In genomic region chr6:90816551-90816950, GRCm38 (mm10) we compare ENCODE assay signal across 21 mouse cellular contexts.
DNase-seq lines count a peak whose midpoint lies in the region; ATAC-seq and TF ChIP-seq lines count a peak whose summit lies in the region.
"Had no signal": no experiment of that assay in that cellular context is flagged by ENCODE, and none has a peak within 500 bp of the region (broad histone marks: within the 10 kb centered on the region; RNA-seq: fewer than 3 reads in every experiment).

No protein-coding gene starts in this region.

- H3K9ac ChIP-seq in midbrain, embryonic 11.5 days (ENCODE audit: low read length) = no peak overlapping the region
- H3K9ac ChIP-seq in midbrain, embryonic 14.5 days (replicated peaks; ENCODE audit: low read length) = no peak overlapping the region
- H3K9ac ChIP-seq: forebrain, embryonic 13.5 days; hindbrain, embryonic 14.5 days; liver, embryonic 15.5 days; lung, embryonic 15.5 days; midbrain, embryonic 13.5 days had no signal

- no peak for TF ChIP-seq CTCF in lung, adult 2 months (IDR thresholded peaks at IDR 0.05; ENCODE audit: insufficient read depth, low read length)

- no peaks in the 10 kb centered on the region for H3K4me1 ChIP-seq in midbrain, embryonic 11.5 days (ENCODE audit: control insufficient read depth, insufficient read depth, low read length)
- no peaks in the 10 kb centered on the region for H3K4me1 ChIP-seq in midbrain, embryonic 14.5 days (ENCODE audit: control insufficient read depth, insufficient read depth, low read length)
- H3K4me1 ChIP-seq in lung, adult 2 months (ENCODE audit: control insufficient read depth, insufficient read depth, low read length) = no peaks in the 10 kb centered on the region
- H3K4me1 ChIP-seq: limb, embryonic 12.5 days; liver, embryonic 15.5 days; lung, embryonic 15.5 days had no signal

- WGBS in midbrain, embryonic 11.5 days = 97% methylated on average over 3 of the region's 3 CpGs
- 73% methylated on average over 3 of the region's 3 CpGs for WGBS in midbrain, embryonic 14.5 days
- WGBS in lung, adult 2 months = 85% methylated on average over 3 of the region's 3 CpGs

- no peaks in the 10 kb centered on the region; the same call in 1 of the 2 replicates for H3K27me3 ChIP-seq in midbrain, embryonic 11.5 days (ENCODE audit: control insufficient read depth, insufficient read depth, low read length)
- H3K27me3 ChIP-seq in midbrain, embryonic 14.5 days (ENCODE audit: control insufficient read depth, insufficient read depth, low read length) = no peaks in the 10 kb centered on the region
- H3K27me3 ChIP-seq: forebrain, embryonic 13.5 days; liver, embryonic 15.5 days; lung, embryonic 15.5 days; Patski had no signal

- peak; percentile 31 for DNase-seq in midbrain, embryonic 11.5 days (ENCODE audit: low spot score, missing footprints)
- DNase-seq in midbrain, embryonic 14.5 days = no peak
- peak; percentile 40 to 57 for DNase-seq in cerebellum, adult 18-20 months
- DNase-seq in cerebellum, adult 9-11 months = peak; percentile 66
- no peak for DNase-seq in lung, adult 2 months
- DNase-seq in frontal cortex, adult 2 months (ENCODE audit: extremely low spot score in 1 of 2, low spot score in 1 of 2) = no peak
- no peak for DNase-seq in adrenal gland, adult (ENCODE audit: inconsistent age in 2 of 2, low spot score in 1 of 2)
- DNase-seq: adrenal gland, postnatal 14 days; gastrocnemius, postnatal 14 days; kidney, adult 9 months; kidney, postnatal 14 days; layer of hippocampus, adult 9-11 months had no signal

- H3K27ac ChIP-seq in midbrain, embryonic 11.5 days (ENCODE audit: low read depth, low read length) = no peak overlapping the region
- no peak overlapping the region for H3K27ac ChIP-seq in midbrain, embryonic 14.5 days (replicated peaks; ENCODE audit: low read depth, low read length)
- H3K27ac ChIP-seq: forebrain, embryonic 13.5 days; hindbrain, embryonic 14.5 days; limb, embryonic 12.5 days; liver, embryonic 15.5 days; lung, embryonic 15.5 days; midbrain, embryonic 13.5 days had no signal

- no peak for ATAC-seq in midbrain, embryonic 11.5 days (ENCODE audit: low FRiP score)
- ATAC-seq in midbrain, embryonic 14.5 days (ENCODE audit: low FRiP score, low TSS enrichment) = no peak
- ATAC-seq in megakaryocyte progenitor cell, adult 5-6 weeks (replicated peaks; ENCODE audit: poor library complexity) = 0 out of 2 replicates have a peak, but pooled peaks have one; percentile 15
- ATAC-seq: forebrain, embryonic 13.5 days; intestine, postnatal 0 days; midbrain, embryonic 13.5 days; Patski had no signal

- H3K36me3 ChIP-seq in midbrain, embryonic 11.5 days (ENCODE audit: control insufficient read depth, insufficient read depth, low read length) = no peaks in the 10 kb centered on the region
- no peaks in the 10 kb centered on the region for H3K36me3 ChIP-seq in midbrain, embryonic 14.5 days (ENCODE audit: control insufficient read depth, insufficient read depth, low read length)
- H3K36me3 ChIP-seq: limb, embryonic 12.5 days; liver, embryonic 15.5 days; lung, embryonic 15.5 days; midbrain, embryonic 13.5 days had no signal

- no peak for TF ChIP-seq POLR2A in lung, adult 2 months (IDR thresholded peaks at IDR 0.05; ENCODE audit: borderline replicate concordance, extremely low read depth, low read depth, low read length)

- no peak overlapping the region for H3K4me2 ChIP-seq in midbrain, embryonic 11.5 days
- H3K4me2 ChIP-seq in midbrain, embryonic 14.5 days (ENCODE audit: low read length) = no peak overlapping the region
- H3K4me2 ChIP-seq: forebrain, embryonic 13.5 days; hindbrain, embryonic 14.5 days; limb, embryonic 12.5 days; liver, embryonic 15.5 days; lung, embryonic 15.5 days; midbrain, embryonic 13.5 days had no signal

- no peak overlapping the region for H3K4me3 ChIP-seq in midbrain, embryonic 11.5 days (ENCODE audit: low read depth, low read length)
- H3K4me3 ChIP-seq in midbrain, embryonic 14.5 days (replicated peaks; ENCODE audit: low read depth, low read length) = no peak overlapping the region
- H3K4me3 ChIP-seq in lung, adult 2 months (replicated peaks; ENCODE audit: extremely low read depth, low read depth, low read length) = no peak overlapping the region
- H3K4me3 ChIP-seq: forebrain, embryonic 13.5 days; limb, embryonic 12.5 days; liver, embryonic 15.5 days; lung, embryonic 15.5 days; midbrain, embryonic 13.5 days had no signal

- no peaks in the 10 kb centered on the region for H3K9me3 ChIP-seq in midbrain, embryonic 11.5 days (ENCODE audit: control insufficient read depth, low read length)
- H3K9me3 ChIP-seq in midbrain, embryonic 14.5 days (ENCODE audit: control insufficient read depth, low read length) = no peaks in the 10 kb centered on the region
- H3K9me3 ChIP-seq: forebrain, embryonic 13.5 days; limb, embryonic 12.5 days; liver, embryonic 15.5 days; lung, embryonic 15.5 days; midbrain, embryonic 13.5 days had no signal

Comparison
In these comparisons a context has a peak if more than half of its experiments do, and no peak if none do; other contexts are left out.
1. DNase-seq: peak in midbrain, embryonic 11.5 days (single experiment), cerebellum, adult 18-20 months (2 of 2) and cerebellum, adult 9-11 months (single experiment); none in midbrain, embryonic 14.5 days (single experiment), lung, adult 2 months (single experiment), frontal cortex, adult 2 months (0 of 2) and adrenal gland, adult (0 of 2).